Mouse (Mus musculus): Measurements from ENCODE around the gene Brdt. TPM values are rescaled to one million over a fixed set of nuclear protein-coding genes. Genes with fewer than 3 reads are reported as not detected.

The Brdt gene
- polyA plus RNA-seq (2017; shearing (Covaris generic)), result under 1 TPM in 1 of 3 experiments, not detected in 2; 0.62 TPM

GRCm38 (mm10) chr5:107330916-107331421 is at the start of gene Brdt:
TSS of gene Brdt (plus strand) at chr5:107331159.
- no peak for ATAC-seq

DNA sequence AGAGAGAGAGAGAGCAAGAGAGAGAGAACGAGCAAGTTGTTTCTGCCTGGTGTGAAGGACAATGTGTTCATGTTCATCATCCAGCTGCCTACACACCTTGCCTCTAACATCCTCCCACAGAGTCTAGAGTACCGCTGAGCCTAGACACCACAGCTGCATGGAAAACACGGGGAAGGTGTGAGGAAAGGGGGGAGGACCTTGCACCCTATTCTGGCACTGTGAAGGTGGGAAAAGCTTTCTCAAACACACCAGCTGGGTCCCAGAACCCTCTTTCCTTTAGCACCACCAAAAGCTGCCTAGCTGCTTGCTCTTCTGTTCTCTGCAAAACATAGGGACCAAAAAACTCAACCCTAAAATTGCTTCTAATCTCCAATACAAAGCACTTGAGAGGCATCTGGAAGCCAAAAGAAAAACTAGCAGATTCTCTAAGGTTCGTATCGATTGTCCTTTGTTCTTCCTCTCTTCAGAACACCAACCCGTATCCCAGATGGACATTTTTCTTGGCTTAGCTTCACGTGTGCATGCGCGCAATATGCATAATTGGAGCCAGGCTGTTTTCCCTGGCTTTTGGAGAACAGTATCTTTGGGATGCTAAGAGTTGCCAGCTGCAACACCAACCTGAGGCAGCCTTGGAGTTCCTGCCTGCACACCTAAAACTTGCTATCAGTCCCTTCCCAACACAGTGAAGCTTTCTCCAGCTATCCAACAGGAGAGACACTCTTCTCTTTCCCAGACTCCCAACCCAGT is 48.2 kb upstream of the Brdt start:
- ATAC-seq, result no peak

DNA sequence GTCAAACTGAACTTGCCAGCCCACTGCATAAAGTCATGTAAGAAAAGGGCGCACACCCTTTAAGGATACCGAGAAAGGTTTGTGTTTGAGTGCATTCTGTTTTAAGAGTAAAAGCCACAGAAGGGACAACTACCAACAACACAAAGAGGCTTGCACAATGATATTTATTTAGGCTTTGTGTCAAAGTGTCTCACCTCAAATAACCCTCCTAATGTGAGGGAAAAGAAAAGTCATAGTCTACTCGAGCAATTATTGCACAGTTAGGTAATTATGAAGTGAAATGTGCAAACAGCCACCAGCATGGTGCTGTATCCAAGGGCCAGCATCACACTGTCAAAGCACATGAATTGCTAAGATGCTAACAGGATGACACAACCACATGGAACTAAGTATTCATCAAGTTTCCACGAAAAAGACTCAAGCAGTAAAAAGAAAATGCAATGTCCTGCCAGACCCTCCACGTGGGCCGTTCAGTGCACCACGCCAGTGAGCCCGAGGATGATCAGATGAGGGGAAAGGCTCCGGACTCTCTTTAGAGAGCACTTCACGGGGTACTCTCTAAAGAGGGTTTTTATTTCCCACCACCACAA is 46.9 kb upstream of the Brdt start:
- ATAC-seq, result no peak

DNA sequence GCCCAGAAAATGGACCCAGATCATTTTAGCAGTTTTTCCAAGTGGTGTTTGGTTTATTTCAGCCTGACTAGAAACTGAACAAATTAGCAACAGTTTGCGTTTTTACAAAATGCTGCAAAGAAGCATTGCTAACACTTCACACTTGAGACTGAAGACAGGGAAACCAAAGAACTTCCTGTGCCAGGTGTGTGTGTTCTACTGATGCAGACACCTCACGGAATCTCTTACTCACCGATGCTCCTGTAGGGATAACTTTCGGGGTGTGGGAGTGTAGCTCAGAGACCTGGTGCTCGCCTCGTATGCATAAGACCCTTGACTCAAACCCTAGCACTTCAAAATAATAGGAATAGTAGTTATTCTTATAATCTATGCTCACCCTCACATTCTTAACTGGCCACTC is 45.4 kb upstream of the Brdt start:
- ATAC-seq, result no peak

DNA sequence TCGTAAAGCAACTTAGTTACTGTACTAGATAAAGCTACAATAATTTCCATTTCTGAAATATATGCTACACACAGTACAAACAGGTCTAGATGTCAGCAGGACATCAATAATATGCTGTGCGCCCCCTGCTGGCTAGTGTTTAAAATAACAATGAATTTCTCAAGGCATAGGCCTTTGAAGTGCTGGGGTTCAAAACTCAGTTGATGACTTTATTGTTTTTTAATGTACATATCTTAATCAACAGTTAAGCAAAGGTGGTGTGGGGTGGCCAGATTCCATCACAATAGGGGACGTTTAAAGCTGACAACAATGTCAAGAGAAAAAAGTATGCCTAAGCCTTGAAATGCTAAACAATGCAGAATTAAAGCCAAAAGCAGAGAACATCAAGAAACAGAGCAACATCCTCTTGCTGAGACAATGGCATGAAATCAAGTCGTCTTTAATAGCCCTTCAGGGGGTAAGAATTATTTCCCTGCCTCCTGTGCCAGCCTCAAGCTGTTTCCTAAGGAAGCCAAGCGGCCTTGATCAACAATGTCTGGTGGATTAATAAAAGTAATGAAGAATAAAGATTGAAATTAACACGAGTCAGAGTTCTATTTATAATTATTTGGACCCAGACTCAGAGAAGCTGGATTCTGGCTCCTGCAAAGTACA is 43.6 kb upstream of the Brdt start:
- peak; percentile 49 for ATAC-seq

GRCm38 (mm10) chr5:107287908-107288267 is 43.1 kb upstream of the Brdt start:
- no peak for ATAC-seq

DNA sequence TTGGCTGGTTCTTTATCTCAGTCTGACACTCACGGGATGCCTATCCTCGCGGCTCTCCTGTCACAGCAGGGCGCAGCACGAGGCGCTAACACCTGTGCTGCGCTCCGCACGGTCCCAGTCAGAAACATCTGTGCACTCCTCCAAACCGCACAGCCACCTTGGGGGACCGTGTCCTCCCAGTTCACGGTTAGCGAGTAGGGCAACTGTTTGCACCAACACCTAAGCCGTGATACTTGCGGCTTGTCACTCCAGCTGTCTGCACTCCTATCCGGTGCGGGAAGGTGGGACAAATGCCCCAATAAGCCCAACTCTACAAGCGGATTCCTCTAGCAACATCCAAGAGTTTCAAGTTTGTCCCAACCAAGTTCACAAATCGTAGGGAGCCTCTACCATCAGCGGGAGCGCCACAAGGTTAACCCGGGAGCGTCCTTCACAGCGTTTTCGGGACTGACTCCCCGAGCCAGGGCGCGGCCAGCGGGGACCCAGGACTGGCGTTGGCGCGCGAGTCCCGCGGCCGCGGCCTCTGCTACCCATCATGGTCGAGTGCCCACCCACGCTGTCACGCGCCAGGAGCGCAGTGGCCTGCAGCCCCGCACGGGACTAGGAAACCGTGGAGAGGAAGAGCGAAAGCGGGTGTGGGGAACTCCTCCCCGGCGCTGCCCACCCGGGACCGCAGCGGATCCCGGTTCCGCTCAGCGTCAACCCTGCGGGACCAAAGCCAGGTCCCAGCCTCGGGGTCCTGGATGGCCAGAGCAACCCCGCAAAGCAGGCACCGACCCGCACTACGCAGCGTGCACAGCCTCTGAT is 42.3 kb upstream of the Brdt start:
- ATAC-seq, result peak; percentile 18

DNA sequence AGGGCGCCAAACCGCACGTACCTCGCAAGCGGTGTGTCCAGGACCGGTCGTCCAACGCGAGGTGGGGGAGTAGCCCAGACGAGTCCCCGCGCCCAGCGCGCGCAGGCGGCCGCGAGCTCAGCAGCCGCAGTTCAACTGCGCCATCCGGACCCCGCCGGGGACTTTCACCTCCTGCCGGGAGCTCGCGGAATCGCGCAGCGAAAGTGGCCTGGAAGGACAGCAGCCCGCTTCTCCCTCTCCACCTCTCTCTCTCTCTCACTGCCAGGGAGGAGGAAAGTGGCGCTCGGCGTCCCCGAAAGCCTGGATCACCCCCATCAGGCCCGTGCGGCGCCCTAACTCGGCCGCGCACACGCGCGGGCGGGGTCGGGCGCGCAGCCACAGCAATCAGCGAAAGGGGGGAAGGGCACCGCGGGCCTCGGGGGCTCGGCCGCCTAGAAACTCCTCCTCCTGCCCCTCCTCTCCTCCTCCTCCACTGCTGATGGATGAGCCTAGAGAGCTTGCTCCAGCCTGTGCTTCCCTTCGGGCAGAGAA is 41.7 kb upstream of the Brdt start, which contains the start of gene Tgfbr3:
Gene Tgfbr3, minus strand, starts transcription at position 396 of the 531 bp plus-strand sequence.
- ATAC-seq, result peak; percentile 68

DNA sequence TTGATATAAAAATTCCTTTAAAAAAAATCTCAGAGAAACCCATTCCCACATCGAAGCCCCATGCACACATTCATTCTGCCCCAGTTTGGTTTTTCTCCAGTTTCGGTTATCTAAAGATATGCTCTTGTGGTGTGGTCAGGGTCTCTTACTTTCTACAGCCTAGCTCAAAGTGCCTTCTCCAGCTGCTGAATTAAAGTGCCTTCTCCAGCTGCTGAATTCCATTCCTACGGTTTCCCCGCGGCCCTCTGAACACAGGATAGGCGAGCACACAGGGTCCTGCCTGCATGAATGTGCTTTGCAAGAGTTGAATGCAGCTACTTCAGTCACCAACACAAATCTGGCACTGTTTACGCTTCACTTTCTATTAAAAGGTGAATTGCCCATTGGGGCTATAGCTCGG is 41.0 kb upstream of the Brdt start:
- no peak for ATAC-seq

DNA sequence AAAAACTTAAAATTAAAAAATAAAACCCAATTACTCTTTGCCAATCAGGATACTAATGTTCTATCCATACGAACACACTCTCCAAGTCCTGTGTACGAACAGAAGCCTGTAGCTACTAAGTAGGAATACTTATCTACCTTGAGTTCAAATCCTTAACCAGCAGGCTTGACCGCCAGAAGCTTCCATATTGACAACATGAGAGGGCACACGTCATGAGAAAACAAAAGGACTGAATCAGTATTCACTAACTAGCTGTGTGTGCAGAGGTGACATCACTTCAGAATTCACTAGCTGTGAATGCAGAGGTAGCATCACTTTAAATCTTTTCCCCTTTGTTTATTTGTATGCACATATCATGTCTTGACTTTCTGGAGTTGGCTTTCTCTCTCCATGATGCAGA is 36.9 kb upstream of the Brdt start:
- no peak for ATAC-seq

DNA sequence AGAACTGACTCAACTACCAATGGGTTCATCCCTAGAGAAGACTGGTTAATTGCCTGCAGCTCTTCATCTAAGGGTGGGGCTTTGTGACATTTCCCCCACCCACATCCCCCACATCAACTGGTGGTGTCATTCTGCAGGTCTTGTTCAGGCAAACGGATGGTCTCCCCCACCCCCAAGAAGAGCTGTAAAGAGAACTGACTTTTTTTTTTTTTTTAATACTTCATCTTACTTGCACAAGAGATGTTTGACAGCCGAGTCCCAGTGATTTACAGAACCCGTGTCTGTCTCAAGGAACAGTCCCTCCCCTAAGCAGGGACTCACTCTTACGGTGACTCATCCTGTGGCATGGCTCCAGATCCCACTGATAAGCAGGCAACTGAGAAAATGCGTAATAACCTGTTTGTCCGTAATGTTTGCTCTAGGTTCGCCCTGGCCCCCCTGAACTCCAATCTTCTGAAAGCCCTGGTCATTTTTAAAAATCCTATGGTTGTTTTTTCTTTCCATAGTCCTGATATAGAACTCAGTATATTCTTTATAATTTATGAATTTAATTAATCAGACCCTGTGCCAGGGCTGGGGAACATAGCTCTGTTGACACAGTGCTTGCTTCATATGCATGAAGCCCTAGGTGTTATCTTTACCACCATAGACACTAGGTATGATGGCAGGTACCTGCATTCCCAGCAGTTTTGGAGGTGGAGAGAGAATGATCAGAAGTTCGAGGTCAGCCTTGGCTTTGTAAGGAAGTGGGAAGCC is 35.7 kb upstream of the Brdt start:
- peak; percentile 54 for ATAC-seq

GRCm38 (mm10) chr5:107295817-107296511 is 35.0 kb upstream of the Brdt start:
- no peak for ATAC-seq

GRCm38 (mm10) chr5:107296512-107297322 is 34.2 kb upstream of the Brdt start:
- no peak for ATAC-seq

- no peak for ATAC-seq
These were observed 32.1 kb upstream of the Brdt start for GRCm38 (mm10) chr5:107298854-107299253.

DNA sequence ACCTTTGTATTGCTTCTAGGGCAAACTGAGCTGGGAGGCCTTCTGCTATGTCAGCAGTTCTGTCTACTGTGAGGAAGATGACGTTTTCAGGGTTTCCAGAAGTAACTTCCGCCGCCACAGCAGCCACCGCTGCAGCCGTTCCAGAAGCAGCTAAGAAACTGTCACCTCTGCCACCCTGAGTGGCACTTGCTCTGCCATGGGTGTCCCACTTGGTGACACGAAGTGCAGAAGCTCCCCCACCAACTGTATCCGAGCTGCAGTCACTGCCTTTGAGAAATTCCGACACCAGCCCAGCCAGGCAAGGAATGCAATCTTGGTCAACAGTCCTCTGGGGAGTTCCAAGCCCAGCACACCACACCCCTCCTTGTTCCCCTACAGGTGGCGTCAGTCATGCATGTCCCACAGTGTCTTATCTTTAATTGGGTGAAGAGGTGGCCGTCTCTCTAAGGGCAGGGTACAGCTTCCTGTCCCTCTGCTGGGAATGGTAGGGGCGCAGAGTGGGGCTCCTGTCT is 27.6 kb upstream of the Brdt start:
- ATAC-seq, result peak; percentile 60

- no peak for ATAC-seq
These were observed 26.7 kb upstream of the Brdt start for GRCm38 (mm10) chr5:107304117-107304825.

- no peak for ATAC-seq
These were observed 23.5 kb upstream of the Brdt start for GRCm38 (mm10) chr5:107307432-107307831.

DNA sequence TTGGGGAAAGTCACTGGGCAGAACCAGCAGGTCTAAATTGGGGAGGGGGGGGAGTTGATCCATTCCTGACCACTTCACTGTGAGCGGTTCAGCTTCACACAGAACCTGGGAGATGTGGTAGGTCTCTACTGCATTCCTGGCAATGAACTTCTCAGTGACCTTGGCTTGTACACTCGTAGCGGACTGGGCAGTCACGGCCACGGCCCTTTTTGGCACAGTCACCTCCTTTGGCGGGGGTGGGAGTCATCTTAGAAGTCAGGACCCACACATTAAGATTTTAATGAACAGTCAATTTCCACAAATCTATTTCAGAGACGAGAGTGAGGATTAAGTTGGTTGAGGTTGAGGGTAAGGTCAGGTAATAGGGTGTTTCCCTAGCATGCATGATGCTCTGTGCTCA is 13.8 kb upstream of the Brdt start:
- no peak for ATAC-seq

DNA sequence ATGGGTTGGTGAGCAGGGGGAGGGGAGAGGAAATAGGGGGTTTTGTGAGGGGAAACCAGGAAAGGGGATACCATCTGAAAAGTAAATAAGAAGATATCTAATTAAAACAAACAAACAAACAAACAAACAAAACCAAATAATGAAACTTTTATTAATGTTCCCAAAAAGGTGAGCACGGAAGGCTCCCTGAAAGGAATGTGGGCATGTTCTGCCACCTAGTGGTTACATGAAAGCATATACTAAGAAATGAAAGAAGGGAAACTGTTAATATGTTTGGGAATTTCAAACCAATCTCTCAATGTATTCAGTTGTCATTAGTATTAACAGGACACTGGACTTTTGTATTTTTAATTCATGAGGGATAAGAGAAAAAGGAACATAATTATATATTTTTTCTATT is 10.3 kb upstream of the Brdt start:
- ATAC-seq, result no peak
